Mouse (Mus musculus) cerebral cortex, adult 2 months (tissue): ENCODE results near the gene Cpped1.

Source experiments
- WGBS: fragments of 180-500 bp; shearing (Covaris S2); methylation state at CpG from one replicate; pipeline ENCODE4 v1.1.7; 2018; 5-methylcytosine and 5-hydroxymethylcytosine counted together

The Cpped1 gene

GRCm38 (mm10) chr16:11909035-11909591 lies at the start of gene Cpped1:
Gene Cpped1 (minus strand): TSS chr16:11909445.
- WGBS: under 1% methylated on average over 32 of the region's 32 CpGs

GRCm38 (mm10) chr16:11910801-11911200 lies 1.6 kb upstream of the Cpped1 start:
- WGBS: 87% methylated on average over 3 of the region's 3 CpGs

- WGBS: 60% methylated on average over 3 of the region's 3 CpGs
Measured at GRCm38 (mm10) chr16:11909817-11910216, 572 bp upstream of the Cpped1 start.

- 6% methylated on average over 11 of the region's 11 CpGs for WGBS
Measured at GRCm38 (mm10) chr16:11908461-11909014, 707 bp downstream of the Cpped1 start.

- WGBS: 71% methylated on average over 4 of the region's 4 CpGs
Measured at GRCm38 (mm10) chr16:11907816-11908215, 1.4 kb downstream of the Cpped1 start.

- WGBS: 53% methylated on average over 1 of the region's 1 CpGs
Measured at GRCm38 (mm10) chr16:11906906-11907305, 2.3 kb downstream of the Cpped1 start.

GRCm38 (mm10) chr16:11905216-11905615 lies 4.0 kb downstream of the Cpped1 start:
- 91% methylated on average over 4 of the region's 4 CpGs for WGBS

- 92% methylated on average over 7 of the region's 7 CpGs for WGBS
Measured at GRCm38 (mm10) chr16:11902007-11902406, 7.2 kb downstream of the Cpped1 start.

- 80% methylated on average over 6 of the region's 6 CpGs for WGBS
Measured at GRCm38 (mm10) chr16:11900341-11900740, 8.9 kb downstream of the Cpped1 start.

- 91% methylated on average over 5 of the region's 5 CpGs for WGBS
Measured at GRCm38 (mm10) chr16:11896411-11896810, 12.8 kb downstream of the Cpped1 start.

- 32% methylated on average over 3 of the region's 3 CpGs for WGBS
Measured at GRCm38 (mm10) chr16:11894877-11895276, 14.4 kb downstream of the Cpped1 start.

GRCm38 (mm10) chr16:11890186-11890585 lies 19.1 kb downstream of the Cpped1 start:
- WGBS: 79% methylated on average over 3 of the region's 3 CpGs

GRCm38 (mm10) chr16:11889741-11890140 lies 19.5 kb downstream of the Cpped1 start:
- 92% methylated on average over 3 of the region's 3 CpGs for WGBS

GRCm38 (mm10) chr16:11881795-11882194 lies 27.4 kb downstream of the Cpped1 start:
- WGBS: 35% methylated on average over 6 of the region's 6 CpGs

GRCm38 (mm10) chr16:11880461-11880860 lies 28.8 kb downstream of the Cpped1 start:
- WGBS: 96% methylated on average over 6 of the region's 6 CpGs

GRCm38 (mm10) chr16:11879196-11879595 lies 30.0 kb downstream of the Cpped1 start:
- WGBS: 61% methylated on average over 6 of the region's 6 CpGs

- WGBS: 83% methylated on average over 5 of the region's 5 CpGs
Measured at GRCm38 (mm10) chr16:11875227-11875626, 34.0 kb downstream of the Cpped1 start.

GRCm38 (mm10) chr16:11873292-11873691 lies 36.0 kb downstream of the Cpped1 start:
- WGBS: 84% methylated on average over 3 of the region's 3 CpGs

GRCm38 (mm10) chr16:11868486-11868885 lies 40.8 kb downstream of the Cpped1 start:
- WGBS: 63% methylated on average over 3 of the region's 3 CpGs

- WGBS: 44% methylated on average over 8 of the region's 8 CpGs
Measured at GRCm38 (mm10) chr16:11852716-11853605, 56.3 kb downstream of the Cpped1 start.

GRCm38 (mm10) chr16:11848990-11849658 lies 60.1 kb downstream of the Cpped1 start:
- 90% methylated on average over 5 of the region's 5 CpGs for WGBS

GRCm38 (mm10) chr16:11845309-11845708 lies 63.9 kb downstream of the Cpped1 start:
- 86% methylated on average over 5 of the region's 5 CpGs for WGBS
